Mouse (Mus musculus) lung, embryonic 14.5 days (tissue): ENCODE data around the gene Dhh. TPM values are rescaled to one million over a fixed set of nuclear protein-coding genes. Genes with fewer than 3 reads are reported as not detected.

Experiments
- ATAC-seq: fragments of 200-750 bp; cut with Nextera tagmentation; 2 replicates; pipeline ENCODE4 v1.8.0; 2017; ENCODE audit warnings: mild to moderate bottlenecking, moderate TSS enrichment, moderate library complexity; ENCODE audit not compliant: insufficient read depth
- DNase-seq: peaks from one replicate; pipeline ENCODE4 v3.0.0-alpha.2; 2015
- H3K27ac ChIP-seq: fragments of 300-500 bp; sonication (generic); 2 replicates; pipeline ENCODE4 v1.5.1; 2014; ENCODE audit warnings: low read depth, mild to moderate bottlenecking, moderate library complexity
- H3K27me3 ChIP-seq: fragments of 300-500 bp; sonication (generic); 2 replicates; pipeline ENCODE4 v1.6.1; 2014; ENCODE audit warnings: low read length, control low read depth; ENCODE audit not compliant: insufficient read depth
- H3K36me3 ChIP-seq: fragments of 300-500 bp; sonication (generic); 2 replicates; pipeline ENCODE4 v1.6.1; 2014; ENCODE audit warnings: control low read depth; ENCODE audit not compliant: insufficient read depth
- H3K4me1 ChIP-seq: fragments of 300-500 bp; sonication (generic); 2 replicates; pipeline ENCODE4 v1.6.1; 2014; ENCODE audit warnings: antibody characterized with exemption, control low read depth; ENCODE audit not compliant: insufficient read depth
- H3K4me2 ChIP-seq: fragments of 300-500 bp; sonication (generic); 2 replicates; pipeline ENCODE4 v1.6.1; 2014; ENCODE audit warnings: mild to moderate bottlenecking
- H3K4me3 ChIP-seq: fragments of 300-500 bp; sonication (generic); 2 replicates; pipeline ENCODE4 v1.5.1; 2014; ENCODE audit warnings: low read depth, low read length
- H3K9ac ChIP-seq: fragments of 300-500 bp; sonication (generic); 2 replicates; pipeline ENCODE4 v1.6.1; 2014
- H3K9me3 ChIP-seq: fragments of 300-500 bp; sonication (generic); 2 replicates; pipeline ENCODE4 v1.6.1; 2016; ENCODE audit warnings: low read depth, low read length, control low read depth
- CTCF ChIP-seq: IDR thresholded peaks from 2 replicates; pipeline ENCODE4 v1.5.1; 2016; ENCODE audit warnings: antibody characterized with exemption, low read depth
- WGBS: fragments of 180-500 bp; shearing (Covaris S2); extraction: QIAGEN DNeasy Blood & Tissue Kit; methylation state at CpG from one replicate; pipeline ENCODE4 v1.1.7; 2014; 5-methylcytosine and 5-hydroxymethylcytosine counted together
- polyA plus RNA-seq: library from polyadenylated mRNA; unstranded; fragments of >200 nt; fragmentation: Nextera tagmentation; extraction: Ambion mirVana; gene quantifications from 2 replicates; pipeline ENCODE4 v1.2.1, GENCODE M21; 2014

Gene Dhh
- polyA plus RNA-seq, 1 experiment from 2014 or later, result 1.0 TPM

- H3K27me3 ChIP-seq, result 0 out of 2 replicates have a peak, but pooled peaks cover 5% of the 10 kb centered on the region
- no peaks in the 10 kb centered on the region for H3K4me1 ChIP-seq
- H3K9ac ChIP-seq, result no peak overlapping the region
- DNase-seq, result no peak
- 41% methylated on average over 8 of the region's 8 CpGs for WGBS
- H3K36me3 ChIP-seq, result no peaks in the 10 kb centered on the region
- no peak overlapping the region for H3K4me3 ChIP-seq
- TF ChIP-seq CTCF, result no peak
- no peak overlapping the region for H3K4me2 ChIP-seq
- H3K9me3 ChIP-seq, result no peaks in the 10 kb centered on the region
- no peak for ATAC-seq
- H3K27ac ChIP-seq, result no peak overlapping the region
These were observed 11.5 kb downstream of the Dhh start for GRCm38 (mm10) chr15:98886667-98887387.

GRCm38 (mm10) chr15:98884106-98884505 lies 14.2 kb downstream of the Dhh start:
- no peak for ATAC-seq

DNA sequence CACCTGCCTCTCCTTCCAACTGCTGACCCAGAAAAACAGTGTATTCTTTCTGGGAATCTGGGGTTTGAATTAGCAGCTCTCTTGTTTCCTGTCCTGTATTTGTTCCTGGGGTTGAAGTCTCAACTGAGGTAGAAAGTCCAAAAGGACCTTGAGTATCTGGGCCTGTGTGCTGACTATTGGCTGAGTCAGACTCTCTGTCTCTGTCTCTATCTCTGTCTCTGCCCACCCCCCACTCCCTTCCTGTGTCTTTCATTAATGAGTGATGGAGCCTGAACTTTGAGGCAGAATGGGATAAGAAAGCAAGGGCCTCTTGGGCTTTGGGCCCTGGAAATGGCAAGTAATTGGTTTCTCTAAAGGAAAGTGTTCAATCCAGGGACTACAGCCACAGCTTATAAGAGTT lies 14.7 kb downstream of the Dhh start:
- Histone ChIP-seq H3K4me2 (no peak overlapping the region), H3K4me3 (no peak overlapping the region), H3K9ac (no peak overlapping the region), H3K27ac (no peak overlapping the region), H3K4me1 (no peaks in the 10 kb centered on the region), H3K27me3 (no peaks in the 10 kb centered on the region), H3K36me3 (no peaks in the 10 kb centered on the region), H3K9me3 (no peaks in the 10 kb centered on the region)
- ATAC-seq (no peak), DNase-seq (no peak)
- TF ChIP-seq CTCF, result no peak

More at GRCm38 (mm10) chr15:98884106-98884505, 14.2 kb downstream of the Dhh start:
- Histone ChIP-seq H3K4me3 (no peak overlapping the region), H3K9me3 (no peaks in the 10 kb centered on the region), H3K9ac (no peak overlapping the region), H3K27me3 (no peaks in the 10 kb centered on the region), H3K4me2 (no peak overlapping the region), H3K4me1 (no peaks in the 10 kb centered on the region), H3K27ac (no peak overlapping the region), H3K36me3 (no peaks in the 10 kb centered on the region)
- no peak for DNase-seq
- WGBS, result 55% methylated on average over 1 of the region's 1 CpGs
- no peak for TF ChIP-seq CTCF

GRCm38 (mm10) chr15:98881656-98882008 lies 16.7 kb downstream of the Dhh start:
- no peak for TF ChIP-seq CTCF
- ATAC-seq, result peak; percentile 45
- H3K9me3 ChIP-seq, result no peaks in the 10 kb centered on the region
- H3K36me3 ChIP-seq, result no peaks in the 10 kb centered on the region
- no peak for DNase-seq
- no peaks in the 10 kb centered on the region for H3K27me3 ChIP-seq
- H3K4me3 ChIP-seq, result peak overlapping the region; percentile 65
- no peaks in the 10 kb centered on the region for H3K4me1 ChIP-seq
- H3K4me2 ChIP-seq, result peak overlapping the region; percentile 92
- H3K9ac ChIP-seq, result peak overlapping the region; percentile 27; the same call in 1 of the 2 replicates
- WGBS, result 8% methylated on average over 5 of the region's 5 CpGs
- H3K27ac ChIP-seq, result 0 out of 2 replicates have a peak overlapping the region, but pooled peaks have one; percentile 33

DNA sequence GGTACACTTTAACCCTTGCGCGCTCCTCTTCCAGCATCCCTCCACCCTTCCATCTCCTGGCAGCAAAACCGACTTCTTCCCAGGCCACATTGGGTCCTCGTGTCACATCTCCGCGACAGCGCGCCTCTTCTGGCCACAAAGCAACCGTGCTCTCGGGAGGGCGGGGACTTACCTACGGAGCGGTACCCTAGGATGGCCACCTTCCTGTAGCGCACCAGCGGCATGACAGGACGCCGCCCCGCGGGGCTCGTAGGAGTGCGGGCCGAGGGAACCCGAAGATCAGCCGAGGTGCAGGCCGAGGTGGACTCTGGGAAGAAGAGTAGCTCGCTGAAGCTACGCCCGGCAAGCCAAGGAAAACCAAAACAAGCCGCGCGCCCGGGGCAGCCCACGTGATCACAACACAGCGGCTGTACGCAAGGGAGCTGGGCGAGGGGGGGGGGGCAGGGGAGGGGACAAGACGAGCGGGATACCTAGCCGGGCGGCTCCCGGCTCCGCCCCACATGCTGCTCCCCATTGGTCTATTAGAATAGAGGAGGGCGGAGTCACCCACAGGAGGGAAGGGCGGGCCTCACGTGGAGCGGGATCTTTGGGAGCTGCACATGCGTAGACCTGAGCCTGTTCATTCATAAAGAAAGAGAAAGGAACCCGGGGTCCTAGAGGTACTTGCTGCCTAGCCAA lies 17.2 kb downstream of the Dhh start:
- Histone ChIP-seq H3K4me2 (peak overlapping the region; percentile 92), H3K27me3 (no peaks in the 10 kb centered on the region), H3K27ac (peak overlapping the region; percentile 55), H3K9ac (peak overlapping the region; percentile 64), H3K9me3 (no peaks in the 10 kb centered on the region), H3K36me3 (no peaks in the 10 kb centered on the region), H3K4me1 (no peaks in the 10 kb centered on the region), H3K4me3 (peak overlapping the region; percentile 65)
- DNase-seq (peak; percentile 98), ATAC-seq (peak; percentile 98)
- peak; percentile 48 for TF ChIP-seq CTCF
- WGBS, result under 1% methylated on average over 46 of the region's 48 CpGs

DNA sequence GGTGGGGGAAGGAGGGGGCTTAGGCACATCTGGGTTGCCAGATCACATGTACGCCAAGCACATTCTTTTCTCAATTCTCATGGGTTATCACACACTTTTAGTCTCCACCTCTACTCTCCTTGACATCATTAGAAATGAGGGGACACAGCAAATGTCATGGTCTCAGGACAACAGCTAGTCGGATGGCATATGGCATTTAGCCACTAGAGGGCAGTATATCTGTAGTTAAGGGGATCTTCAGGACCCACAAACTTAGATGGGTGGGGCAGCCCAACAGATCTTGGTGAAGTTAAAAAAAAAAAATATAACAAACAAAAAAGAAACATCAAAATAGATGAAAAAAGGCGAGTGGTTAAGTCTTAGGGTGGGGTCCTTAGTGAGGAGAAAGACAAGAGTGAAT lies 21.0 kb downstream of the Dhh start:
- no peak overlapping the region for H3K9ac ChIP-seq
- H3K27ac ChIP-seq, result no peak overlapping the region
- H3K4me2 ChIP-seq, result no peak overlapping the region
- no peaks in the 10 kb centered on the region; the same call in 1 of the 2 replicates for H3K4me1 ChIP-seq
- H3K36me3 ChIP-seq, result no peaks in the 10 kb centered on the region
- no peak overlapping the region for H3K4me3 ChIP-seq
- no peak for ATAC-seq
- WGBS, result 9% methylated on average over 3 of the region's 3 CpGs
- peak; percentile 94 for DNase-seq
- H3K27me3 ChIP-seq, result no peaks in the 10 kb centered on the region
- H3K9me3 ChIP-seq, result no peaks in the 10 kb centered on the region
- TF ChIP-seq CTCF, result peak; percentile 88
